Mouse (Mus musculus) midbrain, embryonic 14.5 days (tissue): Measurements from ENCODE around the gene Arhgap22. TPM values are rescaled to one million over a fixed set of nuclear protein-coding genes. Genes with fewer than 3 reads are reported as not detected.
A peak's percentile ranks its signal among the peaks of the same experiment; 100 is the strongest.

Experiments used
- ATAC-seq: fragments of 200-750 bp; cut with Nextera tagmentation; 2 replicates; pipeline ENCODE4 v1.8.0; 2017; ENCODE audit warnings: moderate number of reproducible peaks, moderate library complexity; ENCODE audit not compliant: low FRiP score, low TSS enrichment
- DNase-seq: peaks from one replicate; pipeline ENCODE4 v3.0.0-alpha.2; 2015
- H3K27ac ChIP-seq: fragments of 300-500 bp; sonication (generic); replicated peaks from 2 replicates; pipeline ENCODE4 v1.5.1; 2014; ENCODE audit warnings: mild to moderate bottlenecking, low read depth, low read length, moderate library complexity
- H3K27me3 ChIP-seq: fragments of 300-500 bp; sonication (generic); 2 replicates; pipeline ENCODE4 v1.6.1; 2014; ENCODE audit warnings: low read length, control low read depth, mixed read lengths; ENCODE audit not compliant: control insufficient read depth, insufficient read depth
- H3K36me3 ChIP-seq: fragments of 300-500 bp; sonication (generic); 2 replicates; pipeline ENCODE4 v1.6.1; 2014; ENCODE audit warnings: low read length, control low read depth; ENCODE audit not compliant: control insufficient read depth, insufficient read depth
- H3K4me1 ChIP-seq: fragments of 300-500 bp; sonication (generic); 2 replicates; pipeline ENCODE4 v1.6.1; 2014; ENCODE audit warnings: mild to moderate bottlenecking, antibody characterized with exemption, low read length, control low read depth; ENCODE audit not compliant: control insufficient read depth, insufficient read depth
- H3K4me2 ChIP-seq: fragments of 300-500 bp; sonication (generic); 2 replicates; pipeline ENCODE4 v1.6.1; 2014; ENCODE audit warnings: mild to moderate bottlenecking, low read length, moderate library complexity
- H3K4me3 ChIP-seq: fragments of 300-500 bp; sonication (generic); replicated peaks from 2 replicates; pipeline ENCODE4 v1.5.1; 2014; ENCODE audit warnings: low read depth, low read length
- H3K9ac ChIP-seq: fragments of 300-500 bp; sonication (generic); replicated peaks from 2 replicates; pipeline ENCODE4 v1.6.1; 2014; ENCODE audit warnings: mild to moderate bottlenecking, low read length, moderate library complexity
- H3K9me3 ChIP-seq: fragments of 300-500 bp; sonication (generic); 2 replicates; pipeline ENCODE4 v1.6.1; 2016; ENCODE audit warnings: low read length, control low read depth, mixed read lengths; ENCODE audit not compliant: control insufficient read depth
- WGBS: fragments of 180-500 bp; shearing (Covaris S2); extraction: QIAGEN DNeasy Blood & Tissue Kit; methylation state at CpG from one replicate; pipeline ENCODE4 v1.1.7; 2014; 5-methylcytosine and 5-hydroxymethylcytosine counted together
- polyA plus RNA-seq: library from polyadenylated mRNA; unstranded; fragments of >200 nt; fragmentation: Nextera tagmentation; extraction: Ambion mirVana; gene quantifications from 2 replicates; pipeline ENCODE4 v1.2.1, GENCODE M21; 2014

The Arhgap22 gene
- polyA plus RNA-seq, 1 experiment from 2014 or later = 1.4 TPM

GRCm38 (mm10) chr14:33189849-33190423 is 23.9 kb upstream of the Arhgap22 start:
- no peak overlapping the region for H3K27ac ChIP-seq
- H3K36me3 ChIP-seq = no peaks in the 10 kb centered on the region
- no peaks in the 10 kb centered on the region for H3K4me1 ChIP-seq
- no peak overlapping the region for H3K9ac ChIP-seq
- ATAC-seq = no peak
- 95% methylated on average over 21 of the region's 21 CpGs for WGBS
- no peak for DNase-seq
- no peak overlapping the region for H3K4me2 ChIP-seq
- no peaks in the 10 kb centered on the region for H3K27me3 ChIP-seq
- no peak overlapping the region for H3K4me3 ChIP-seq
- H3K9me3 ChIP-seq = no peaks in the 10 kb centered on the region

- no peaks in the 10 kb centered on the region for H3K9me3 ChIP-seq
- no peak overlapping the region for H3K9ac ChIP-seq
- H3K4me2 ChIP-seq = no peak overlapping the region
- 78% methylated on average over 1 of the region's 1 CpGs for WGBS
- ATAC-seq (no peak), DNase-seq (no peak)
- no peaks in the 10 kb centered on the region for H3K27me3 ChIP-seq
- H3K4me1 ChIP-seq = no peaks in the 10 kb centered on the region
- H3K36me3 ChIP-seq = no peaks in the 10 kb centered on the region
- H3K4me3 ChIP-seq = no peak overlapping the region
- H3K27ac ChIP-seq = no peak overlapping the region
Observed at GRCm38 (mm10) chr14:33190646-33191045, 23.2 kb upstream of the Arhgap22 start.

GRCm38 (mm10) chr14:33193762-33194161 is 20.1 kb upstream of the Arhgap22 start:
- Histone ChIP-seq H3K9me3 (no peaks in the 10 kb centered on the region), H3K27ac (no peak overlapping the region), H3K4me3 (no peak overlapping the region), H3K4me2 (no peak overlapping the region), H3K27me3 (no peaks in the 10 kb centered on the region), H3K36me3 (no peaks in the 10 kb centered on the region), H3K9ac (no peak overlapping the region), H3K4me1 (no peaks in the 10 kb centered on the region)
- ATAC-seq (no peak), DNase-seq (no peak)

GRCm38 (mm10) chr14:33194241-33194640 is 19.6 kb upstream of the Arhgap22 start:
- ATAC-seq (no peak), DNase-seq (no peak)
- Histone ChIP-seq H3K4me1 (no peaks in the 10 kb centered on the region), H3K9ac (no peak overlapping the region), H3K27me3 (no peaks in the 10 kb centered on the region), H3K4me2 (no peak overlapping the region), H3K27ac (no peak overlapping the region), H3K4me3 (no peak overlapping the region), H3K9me3 (no peaks in the 10 kb centered on the region), H3K36me3 (no peaks in the 10 kb centered on the region)
- 81% methylated on average over 3 of the region's 3 CpGs for WGBS

DNA sequence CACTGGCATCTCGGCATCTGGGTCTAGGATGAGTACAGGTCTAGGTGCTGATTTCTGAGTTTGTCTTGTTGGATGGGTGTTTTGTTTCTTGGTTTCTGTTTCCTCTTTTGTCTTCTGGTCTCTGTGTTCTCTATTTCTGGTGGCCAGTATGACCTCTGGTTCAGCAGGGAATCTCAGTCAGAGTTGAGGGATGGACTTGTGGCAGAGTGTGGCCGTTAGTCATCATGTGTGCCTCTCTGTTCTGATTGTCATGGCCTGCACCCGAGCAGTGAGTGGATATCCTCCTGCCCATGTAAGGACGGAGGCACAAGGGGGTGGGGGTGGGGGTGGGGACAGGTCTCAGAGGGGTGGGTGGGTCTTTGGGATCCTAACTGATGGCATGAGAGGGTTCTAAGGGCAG is 11.7 kb upstream of the Arhgap22 start:
- DNase-seq = no peak
- Histone ChIP-seq H3K36me3 (no peaks in the 10 kb centered on the region), H3K9ac (no peak overlapping the region), H3K4me2 (no peak overlapping the region), H3K4me1 (no peaks in the 10 kb centered on the region), H3K4me3 (no peak overlapping the region), H3K9me3 (no peaks in the 10 kb centered on the region), H3K27me3 (no peaks in the 10 kb centered on the region), H3K27ac (no peak overlapping the region)
- ATAC-seq = no peak
- WGBS = 89% methylated on average over 4 of the region's 4 CpGs

- H3K4me1 ChIP-seq = no peaks in the 10 kb centered on the region
- 88% methylated on average over 6 of the region's 6 CpGs for WGBS
- no peaks in the 10 kb centered on the region for H3K9me3 ChIP-seq
- H3K27ac ChIP-seq = no peak overlapping the region
- ATAC-seq = no peak
- H3K36me3 ChIP-seq = no peaks in the 10 kb centered on the region
- H3K9ac ChIP-seq = no peak overlapping the region
- no peak overlapping the region for H3K4me2 ChIP-seq
- no peaks in the 10 kb centered on the region for H3K27me3 ChIP-seq
- no peak for DNase-seq
- H3K4me3 ChIP-seq = no peak overlapping the region
Observed at GRCm38 (mm10) chr14:33202885-33203284, 10.9 kb upstream of the Arhgap22 start.

DNA sequence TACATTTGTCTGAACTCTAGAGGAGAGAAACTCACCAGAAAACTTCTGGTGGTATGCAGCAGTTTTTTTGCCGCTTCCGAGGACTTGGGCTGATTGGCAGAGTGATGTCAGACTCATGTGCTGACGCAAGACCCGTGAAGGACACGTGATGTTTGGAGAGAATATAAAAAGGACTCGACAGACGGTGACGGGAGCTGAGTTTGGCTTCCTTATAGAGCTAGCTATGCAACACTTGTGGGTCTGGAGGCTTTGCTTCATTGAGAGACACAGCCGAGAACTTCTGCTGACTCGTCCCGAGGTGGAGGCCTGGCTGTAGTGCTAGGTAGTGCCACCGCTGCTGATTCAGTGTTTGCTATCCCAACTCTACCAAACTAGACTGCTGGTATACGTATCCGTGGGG is 10.0 kb upstream of the Arhgap22 start:
- DNase-seq = no peak
- ATAC-seq = no peak
- WGBS = 94% methylated on average over 14 of the region's 14 CpGs

GRCm38 (mm10) chr14:33205280-33205965 is 8.4 kb upstream of the Arhgap22 start:
- DNase-seq (peak; percentile 84), ATAC-seq (no peak)
- Histone ChIP-seq H3K27ac (no peak overlapping the region), H3K36me3 (no peaks in the 10 kb centered on the region), H3K4me2 (peak overlapping the region; percentile 47), H3K9ac (no peak overlapping the region), H3K27me3 (no peaks in the 10 kb centered on the region), H3K9me3 (no peaks in the 10 kb centered on the region), H3K4me1 (no peaks in the 10 kb centered on the region), H3K4me3 (peak overlapping the region; percentile 22)
- WGBS = 34% methylated on average over 24 of the region's 24 CpGs

More for the DNA sequence above, 10.0 kb upstream of the Arhgap22 start:
- Histone ChIP-seq H3K4me1 (no peaks in the 10 kb centered on the region), H3K9me3 (no peaks in the 10 kb centered on the region), H3K27me3 (no peaks in the 10 kb centered on the region), H3K4me3 (no peak overlapping the region), H3K36me3 (no peaks in the 10 kb centered on the region), H3K4me2 (no peak overlapping the region), H3K9ac (no peak overlapping the region), H3K27ac (no peak overlapping the region)

DNA sequence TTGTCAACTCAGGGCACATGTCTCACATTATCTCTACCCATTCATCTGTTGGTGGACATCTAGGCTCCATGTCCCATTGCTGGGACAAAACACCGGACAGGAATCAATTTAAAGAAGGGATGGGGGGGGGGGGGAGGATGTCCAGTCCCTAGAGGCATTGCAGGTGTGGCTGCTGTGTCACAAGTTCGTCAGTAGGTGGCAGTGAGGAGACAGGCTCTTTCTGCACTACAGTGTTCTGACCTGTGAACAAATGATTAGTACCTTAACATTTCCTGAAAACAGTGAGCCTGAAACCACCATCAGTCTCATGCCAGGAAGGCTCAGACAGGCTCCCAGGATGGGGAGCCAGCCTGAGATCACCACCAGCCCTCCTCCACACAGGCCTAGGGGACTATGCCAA is 6.8 kb upstream of the Arhgap22 start:
- ATAC-seq = no peak
- WGBS = 16% methylated on average over 2 of the region's 2 CpGs
- Histone ChIP-seq H3K9me3 (no peaks in the 10 kb centered on the region), H3K4me3 (no peak overlapping the region), H3K27me3 (no peaks in the 10 kb centered on the region), H3K36me3 (no peaks in the 10 kb centered on the region), H3K4me1 (no peaks in the 10 kb centered on the region), H3K4me2 (no peak overlapping the region), H3K9ac (no peak overlapping the region), H3K27ac (no peak overlapping the region)
- DNase-seq = peak; percentile 41
